Mouse (Mus musculus): ENCODE data around the gene Ufc1. TPM values are rescaled to one million over a fixed set of nuclear protein-coding genes. Genes with fewer than 3 reads are reported as not detected.

Ufc1 gene
- total RNA-seq, 2 experiments from 2014 or later = 78.6 to 105 TPM

- ATAC-seq (ENCODE audit: poor library complexity, severe bottlenecking) = no peak
Observed at GRCm38 (mm10) chr1:171271622-171272021, 23.2 kb downstream of the Ufc1 start.

- ATAC-seq (ENCODE audit: poor library complexity, severe bottlenecking) = no peak
Observed at GRCm38 (mm10) chr1:171271196-171271595, 23.6 kb downstream of the Ufc1 start.

- peak; percentile 33 for ATAC-seq (ENCODE audit: poor library complexity, severe bottlenecking)
Observed at GRCm38 (mm10) chr1:171270573-171270900, 24.3 kb downstream of the Ufc1 start.

- ATAC-seq (ENCODE audit: poor library complexity, severe bottlenecking) = peak; percentile 87
Observed at GRCm38 (mm10) chr1:171269848-171270572, 24.8 kb downstream of the Ufc1 start, which contains the start of gene B4galt3. TSS of gene B4galt3 (plus strand) at chr1:171270328.

GRCm38 (mm10) chr1:171268341-171268740 is 26.5 kb downstream of the Ufc1 start:
- no peak for ATAC-seq (ENCODE audit: poor library complexity, severe bottlenecking)

- ATAC-seq (ENCODE audit: poor library complexity, severe bottlenecking) = no peak
Observed at GRCm38 (mm10) chr1:171265971-171266744, 28.7 kb downstream of the Ufc1 start.

DNA sequence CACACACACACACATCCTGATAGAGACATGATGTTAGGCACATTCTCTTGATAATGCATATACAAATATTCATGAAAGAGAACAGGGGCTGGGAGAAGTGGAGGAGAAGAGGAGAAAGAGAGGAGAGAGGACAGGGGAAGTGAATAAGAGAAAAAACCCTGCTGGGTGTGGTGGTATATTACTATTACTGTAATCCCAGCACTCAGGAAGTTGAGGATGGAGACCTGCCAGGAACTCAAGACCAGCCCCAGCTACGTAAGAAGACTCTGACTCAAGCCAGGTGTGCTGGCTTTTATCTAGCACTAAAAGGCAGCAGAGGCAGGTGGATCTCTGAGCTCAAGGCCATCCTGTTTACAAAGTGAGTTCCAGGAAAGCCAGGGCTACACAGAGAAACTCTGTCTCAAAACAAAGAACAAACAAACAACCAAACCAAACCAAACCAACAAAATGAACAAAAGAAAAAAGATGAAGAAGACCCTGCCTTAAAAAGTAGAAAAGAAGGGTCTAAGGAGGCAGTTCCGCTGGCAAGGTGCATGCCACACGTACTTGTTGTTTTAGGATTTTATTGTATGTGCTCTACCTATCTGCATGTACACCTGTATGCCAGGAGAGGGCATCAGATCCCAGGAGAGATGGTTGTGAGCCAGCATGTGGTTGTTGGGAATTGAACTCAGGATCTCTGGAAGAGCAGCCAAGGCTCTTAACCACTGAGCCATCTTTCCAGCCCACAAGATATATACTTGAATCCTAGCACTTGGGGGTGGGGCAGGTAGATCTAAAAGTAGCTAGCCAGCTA is 31.0 kb downstream of the Ufc1 start:
- peak; percentile 54; the same call in 1 of the 2 replicates for ATAC-seq (ENCODE audit: poor library complexity, severe bottlenecking)

- ATAC-seq (ENCODE audit: poor library complexity, severe bottlenecking) = no peak
Observed at GRCm38 (mm10) chr1:171263185-171263611, 31.6 kb downstream of the Ufc1 start.

DNA sequence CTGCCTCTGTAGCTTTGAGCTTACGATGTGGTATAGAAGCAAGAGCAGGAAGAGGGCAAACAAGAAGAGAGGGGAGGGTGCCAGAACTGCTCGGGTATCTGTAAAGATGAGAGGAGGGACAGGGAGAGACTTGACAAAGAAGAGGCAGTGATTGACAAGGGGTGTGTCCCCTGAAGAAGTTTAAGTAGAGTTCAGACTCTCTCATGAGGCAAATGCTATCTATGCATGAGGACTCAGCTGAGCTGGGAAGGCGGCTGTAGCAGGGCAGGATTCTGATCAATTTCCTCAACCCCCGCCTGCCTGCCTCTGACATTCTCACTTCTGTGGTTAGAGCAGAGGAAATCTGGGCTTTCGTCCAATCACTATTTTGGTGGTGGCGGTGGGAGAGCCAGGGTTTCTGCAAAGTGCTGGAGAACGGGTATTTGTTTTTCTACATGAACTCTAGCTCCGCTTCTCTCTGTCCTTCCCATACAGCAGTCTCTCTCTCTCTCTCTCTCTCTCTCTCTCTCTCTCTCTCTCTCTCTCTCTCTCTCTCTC is 32.2 kb downstream of the Ufc1 start:
- ATAC-seq (ENCODE audit: poor library complexity, severe bottlenecking) = 0 out of 2 replicates have a peak, but pooled peaks have one; percentile 15

DNA sequence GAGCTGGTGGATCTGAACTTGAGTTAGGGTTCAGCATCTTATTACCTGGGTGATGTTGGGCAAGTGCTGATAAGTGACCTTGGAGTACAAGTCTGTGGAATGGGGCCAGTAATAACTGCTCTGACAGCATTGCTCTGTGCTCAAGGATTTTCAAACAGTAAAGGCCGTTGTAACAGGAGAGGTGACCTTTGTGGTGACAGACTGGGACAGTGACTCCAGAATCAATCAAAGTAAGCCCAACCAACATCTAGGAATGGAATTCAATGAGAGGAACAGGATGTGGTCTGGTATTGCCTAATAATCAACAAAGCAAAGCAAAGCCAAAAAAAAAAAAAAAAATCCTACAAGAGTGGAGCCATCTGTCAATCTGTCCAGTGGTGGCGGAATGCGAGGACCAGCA is 34.5 kb downstream of the Ufc1 start:
- 0 out of 2 replicates have a peak, but pooled peaks have one; percentile 16 for ATAC-seq (ENCODE audit: poor library complexity, severe bottlenecking)

DNA sequence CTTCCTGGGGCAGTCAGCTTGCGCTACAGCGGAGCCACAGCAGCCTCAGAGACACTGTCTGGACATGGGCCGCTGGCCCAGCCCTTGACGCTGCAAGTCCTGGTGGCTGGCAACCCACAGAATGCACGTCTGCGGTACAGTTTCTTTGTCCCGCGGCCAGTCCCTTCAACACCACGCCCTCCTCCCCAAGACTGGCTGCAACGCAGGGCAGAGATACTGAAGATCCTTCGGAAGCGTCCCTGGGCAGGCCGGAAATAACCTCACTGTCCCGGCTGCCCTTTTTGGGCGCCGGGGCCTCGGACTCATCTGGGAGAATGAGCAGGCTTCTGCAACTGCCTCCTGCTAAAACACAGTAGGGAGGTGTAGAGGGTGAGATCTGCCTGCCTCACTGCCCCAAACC is 35.9 kb downstream of the Ufc1 start:
- no peak for ATAC-seq (ENCODE audit: poor library complexity, severe bottlenecking)

DNA sequence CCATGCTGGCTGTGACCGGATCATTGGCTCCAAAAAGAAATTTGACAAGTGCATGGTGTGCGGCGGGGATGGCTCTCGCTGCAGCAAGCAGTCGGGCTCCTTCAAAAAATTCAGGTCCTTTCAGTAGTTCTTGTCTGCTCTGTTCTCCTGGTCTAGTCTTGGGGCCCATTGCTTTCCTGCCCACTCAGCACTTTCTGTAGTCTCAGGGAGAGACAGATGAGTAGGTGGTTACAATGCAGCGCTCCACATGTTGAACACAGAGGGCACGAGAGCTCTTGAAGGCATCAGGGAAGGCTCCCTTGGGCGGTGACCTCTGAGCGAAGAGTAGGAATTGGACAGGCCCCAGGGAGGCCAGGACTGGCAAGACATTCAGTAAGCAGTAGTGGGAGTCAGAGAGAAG is 37.0 kb downstream of the Ufc1 start:
- no peak for ATAC-seq (ENCODE audit: poor library complexity, severe bottlenecking)

- ATAC-seq (ENCODE audit: poor library complexity, severe bottlenecking) = peak; percentile 74
Observed at GRCm38 (mm10) chr1:171256937-171257548, 37.8 kb downstream of the Ufc1 start.

DNA sequence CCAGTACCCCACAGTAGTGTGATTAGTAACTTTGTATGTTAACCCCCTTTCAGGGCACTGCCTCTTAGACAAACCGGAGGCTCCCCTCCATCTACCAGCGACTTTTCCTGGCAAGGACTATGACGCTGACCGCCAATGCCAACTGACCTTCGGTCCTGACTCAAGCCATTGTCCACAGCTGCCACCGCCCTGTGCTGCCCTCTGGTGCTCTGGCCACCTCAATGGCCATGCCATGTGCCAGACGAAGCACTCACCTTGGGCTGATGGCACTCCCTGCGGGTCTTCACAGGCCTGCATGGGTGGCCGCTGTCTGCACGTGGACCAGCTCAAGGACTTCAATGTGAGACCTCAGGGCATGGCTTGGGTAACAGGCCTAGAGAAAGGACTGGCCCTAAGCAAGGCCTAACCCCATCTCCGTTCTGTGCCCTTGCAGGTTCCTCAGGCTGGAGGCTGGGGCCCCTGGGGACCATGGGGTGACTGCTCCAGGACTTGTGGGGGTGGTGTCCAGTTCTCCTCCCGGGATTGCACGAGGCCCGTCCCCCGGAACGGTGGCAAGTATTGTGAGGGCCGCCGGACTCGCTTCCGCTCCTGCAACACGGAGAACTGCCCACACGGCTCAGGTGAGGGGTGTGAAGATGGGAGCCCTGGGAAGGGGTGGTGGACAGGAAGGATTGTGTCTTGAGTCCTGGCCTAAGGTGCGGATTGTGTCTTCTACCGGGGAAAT is 38.6 kb downstream of the Ufc1 start:
- no peak for ATAC-seq (ENCODE audit: poor library complexity, severe bottlenecking)

GRCm38 (mm10) chr1:171252415-171252814 is 42.4 kb downstream of the Ufc1 start:
- no peak for ATAC-seq (ENCODE audit: poor library complexity, severe bottlenecking)

- no peak for ATAC-seq (ENCODE audit: poor library complexity, severe bottlenecking)
Observed at GRCm38 (mm10) chr1:171251594-171252324, 43.1 kb downstream of the Ufc1 start.

DNA sequence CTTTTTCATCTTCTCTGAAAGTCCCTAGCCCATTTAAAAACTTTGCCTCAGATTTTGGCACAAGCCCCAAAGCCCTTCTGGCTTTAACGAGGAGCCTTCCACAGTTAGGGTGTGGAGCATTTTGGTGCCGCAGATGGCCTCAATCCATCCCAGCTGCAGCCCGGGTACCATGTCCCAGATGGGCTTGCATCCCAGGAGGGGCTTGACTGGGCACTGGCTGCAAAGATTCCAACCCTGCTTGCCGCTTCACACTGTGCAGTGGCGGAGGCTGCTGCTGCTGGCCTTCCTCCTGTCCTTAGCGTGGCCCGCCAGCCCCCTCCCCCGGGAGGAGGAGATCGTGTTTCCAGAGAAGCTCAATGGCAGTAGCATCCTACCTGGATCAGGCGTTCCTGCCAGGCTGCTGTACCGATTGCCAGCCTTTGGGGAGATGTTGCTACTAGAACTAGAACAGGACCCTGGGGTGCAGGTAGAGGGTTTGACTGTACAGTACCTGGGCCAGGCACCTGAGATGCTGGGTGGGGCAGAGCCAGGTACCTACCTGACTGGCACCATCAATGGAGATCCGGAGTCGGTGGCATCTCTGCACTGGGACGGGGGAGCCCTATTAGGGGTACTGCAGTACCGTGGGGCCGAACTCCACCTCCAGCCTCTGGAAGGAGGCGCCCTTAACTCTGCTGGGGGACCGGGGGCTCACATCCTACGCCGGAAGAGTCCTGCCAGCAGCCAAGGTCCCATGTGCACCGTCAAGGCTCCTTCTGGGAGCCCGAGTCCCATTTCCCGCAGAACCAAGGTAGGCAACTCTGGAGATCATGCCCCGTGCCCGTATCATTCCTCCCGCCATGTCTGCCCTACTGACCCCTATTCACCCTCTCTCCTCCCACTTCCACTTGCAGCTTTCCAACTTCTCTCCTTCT is 43.9 kb downstream of the Ufc1 start, which contains the start of gene Ndufs2:
Ndufs2 (minus strand) TSS at position 709 of the 914 bp plus-strand sequence.
- ATAC-seq (ENCODE audit: poor library complexity, severe bottlenecking) = no peak
